Comparison of ENCODE assay signal across 9 mouse cellular contexts in the genomic region with DNA sequence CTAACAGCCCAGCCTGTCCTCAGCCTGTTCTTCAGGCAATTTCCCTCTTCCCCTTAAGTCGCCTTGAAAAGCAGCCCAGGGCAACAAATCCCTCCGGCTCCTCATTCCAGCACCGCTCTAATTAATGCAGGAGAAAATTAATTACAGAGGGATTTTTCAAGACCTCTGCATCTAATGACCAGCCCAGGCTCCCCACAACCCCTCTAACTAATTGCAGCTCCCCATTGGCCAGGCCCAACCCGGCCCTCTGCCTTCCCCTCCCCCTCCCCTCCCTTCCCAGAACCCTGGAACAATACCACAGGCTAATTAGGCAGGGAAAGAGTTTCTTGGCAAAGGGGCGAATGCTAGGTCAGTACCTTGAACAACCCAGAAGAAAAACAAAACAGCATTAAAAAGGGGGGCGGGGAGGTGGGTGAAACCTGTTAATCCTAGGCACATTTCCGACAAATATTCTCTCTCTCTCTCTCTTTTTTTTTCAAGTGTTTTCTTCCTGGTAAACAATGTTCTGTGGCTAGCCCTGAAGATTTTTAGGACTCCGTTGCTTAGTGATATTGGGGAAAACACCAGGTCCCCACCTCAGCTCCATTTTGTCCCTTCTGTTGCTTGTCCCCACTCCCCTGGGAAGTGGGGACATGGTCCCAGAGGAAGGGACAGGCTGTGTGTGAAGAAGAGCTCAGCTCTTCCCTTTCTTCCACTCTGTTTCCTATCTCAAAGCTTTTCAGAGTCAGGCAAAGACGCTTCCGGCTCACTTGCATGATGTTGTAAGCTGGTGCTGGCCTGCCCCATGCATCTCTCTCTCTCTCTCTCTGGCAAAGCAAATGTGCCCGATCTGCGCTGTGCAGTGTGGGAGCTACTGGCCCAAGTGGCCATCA.
A peak's percentile ranks its signal among the peaks of the same experiment; 100 is the strongest.
DNase-seq lines count a peak whose midpoint lies in the region; ATAC-seq and TF ChIP-seq lines count a peak whose summit lies in the region.
"Had no signal": no experiment of that assay in that cellular context is flagged by ENCODE, and none has a peak within 500 bp of the region (broad histone marks: within the 10 kb centered on the region; RNA-seq: fewer than 3 reads in every experiment).

No protein-coding gene starts in this region.

- no peak overlapping the region for H3K9ac ChIP-seq in stomach, embryonic 14.5 days (replicated peaks; ENCODE audit: low read depth, low read length)
- H3K9ac ChIP-seq in stomach, postnatal 0 days (ENCODE audit: low read length): no peak overlapping the region
- no peak overlapping the region for H3K9ac ChIP-seq in forebrain, embryonic 14.5 days (ENCODE audit: low read length)
- H3K9ac ChIP-seq in limb, embryonic 13.5 days: no peak overlapping the region

- H3K27me3 ChIP-seq in stomach, embryonic 14.5 days (ENCODE audit: control insufficient read depth, insufficient read depth, low read length): no peaks in the 10 kb centered on the region
- H3K27me3 ChIP-seq in stomach, postnatal 0 days (ENCODE audit: control insufficient read depth, insufficient read depth, low read length): no peaks in the 10 kb centered on the region
- no peaks in the 10 kb centered on the region for H3K27me3 ChIP-seq in forebrain, embryonic 14.5 days (replicated peaks; ENCODE audit: control insufficient read depth, insufficient read depth, low read length)
- H3K27me3 ChIP-seq in limb, embryonic 13.5 days: no peaks in the 10 kb centered on the region

- H3K27ac ChIP-seq in stomach, embryonic 14.5 days (ENCODE audit: low read length): no peak overlapping the region
- H3K27ac ChIP-seq in stomach, postnatal 0 days (replicated peaks): no peak overlapping the region
- H3K27ac ChIP-seq in forebrain, embryonic 14.5 days (ENCODE audit: low read depth, low read length): peak overlapping the region; percentile 70
- H3K27ac ChIP-seq in limb, embryonic 13.5 days: peak overlapping the region; percentile 44; the same call in 1 of the 2 replicates

- TF ChIP-seq EP300 in stomach, postnatal 0 days (optimal IDR thresholded peaks at IDR 0.05): no peak

- H3K36me3 ChIP-seq in stomach, embryonic 14.5 days (ENCODE audit: control insufficient read depth, insufficient read depth, low read length): no peaks in the 10 kb centered on the region
- H3K36me3 ChIP-seq in stomach, postnatal 0 days (ENCODE audit: control insufficient read depth, insufficient read depth, low read length): no peaks in the 10 kb centered on the region
- H3K36me3 ChIP-seq in forebrain, embryonic 14.5 days (ENCODE audit: control insufficient read depth, insufficient read depth, low read length): no peaks in the 10 kb centered on the region
- H3K36me3 ChIP-seq in limb, embryonic 13.5 days: no peaks in the 10 kb centered on the region

- TF ChIP-seq CTCF in stomach, postnatal 0 days (IDR thresholded peaks at IDR 0.05; ENCODE audit: low read depth): no peak

- no peak overlapping the region for H3K4me3 ChIP-seq in stomach, embryonic 14.5 days (ENCODE audit: low read depth, low read length)
- H3K4me3 ChIP-seq in stomach, postnatal 0 days (ENCODE audit: low read depth, low read length): no peak overlapping the region
- H3K4me3 ChIP-seq in forebrain, embryonic 14.5 days (ENCODE audit: low read depth, low read length): no peak overlapping the region
- no peak overlapping the region for H3K4me3 ChIP-seq in limb, embryonic 13.5 days

- ATAC-seq in stomach, embryonic 14.5 days (ENCODE audit: insufficient number of reproducible peaks, insufficient read depth, low FRiP score, low read depth): peak; percentile 15; the same call in 1 of the 2 replicates
- no peak; the same call in 1 of the 2 replicates for ATAC-seq in stomach, postnatal 0 days (ENCODE audit: low FRiP score, low TSS enrichment)
- peak; percentile 94 for ATAC-seq in forebrain, embryonic 14.5 days
- peak; percentile 68; the same call in 1 of the 2 replicates for ATAC-seq in limb, embryonic 13.5 days (ENCODE audit: low FRiP score, low read depth)
- no peak for ATAC-seq in inflammation-experienced regulatory T-cells, adult 6 months

- peaks cover 13% of the 10 kb centered on the region for H3K4me1 ChIP-seq in stomach, embryonic 14.5 days (ENCODE audit: control insufficient read depth, insufficient read depth, low read length)
- no peaks in the 10 kb centered on the region for H3K4me1 ChIP-seq in stomach, postnatal 0 days (replicated peaks; ENCODE audit: control insufficient read depth, insufficient read depth)
- peaks cover 24% of the 10 kb centered on the region for H3K4me1 ChIP-seq in forebrain, embryonic 14.5 days (ENCODE audit: control insufficient read depth, insufficient read depth, low read length)
- H3K4me1 ChIP-seq in limb, embryonic 13.5 days: peaks cover 32% of the 10 kb centered on the region

- H3K4me2 ChIP-seq in stomach, embryonic 14.5 days (replicated peaks; ENCODE audit: low read depth, low read length): no peak overlapping the region
- no peak overlapping the region for H3K4me2 ChIP-seq in stomach, postnatal 0 days (replicated peaks; ENCODE audit: low read depth)
- H3K4me2 ChIP-seq in forebrain, embryonic 14.5 days (ENCODE audit: low read length): peak overlapping the region; percentile 20; the same call in 1 of the 2 replicates
- 0 out of 2 replicates have a peak overlapping the region, but pooled peaks have one; percentile 3 for H3K4me2 ChIP-seq in limb, embryonic 13.5 days (replicated peaks)

- WGBS in stomach, embryonic 14.5 days: 30% methylated on average over 12 of the region's 12 CpGs
- 44% methylated on average over 12 of the region's 12 CpGs for WGBS in stomach, postnatal 0 days
- WGBS in forebrain, embryonic 14.5 days: 1% methylated on average over 12 of the region's 12 CpGs
- WGBS in limb, embryonic 13.5 days: 9% methylated on average over 12 of the region's 12 CpGs

- no peak for DNase-seq in stomach, postnatal 0 days (ENCODE audit: low spot score)
- peak; percentile 94 for DNase-seq in forebrain, embryonic 14.5 days (ENCODE audit: low spot score)
- DNase-seq in ovary, postnatal 10 days (ENCODE audit: low spot score): no peak
- no peak for DNase-seq in frontal cortex, postnatal 25 days (ENCODE audit: low spot score in 2 of 2)
- DNase-seq: kidney, adult 8-10 months; thymus, postnatal 25 days had no signal

- no peaks in the 10 kb centered on the region for H3K9me3 ChIP-seq in stomach, embryonic 14.5 days (ENCODE audit: control insufficient read depth, low read depth, low read length)
- H3K9me3 ChIP-seq in stomach, postnatal 0 days (ENCODE audit: control insufficient read depth, low read length): no peaks in the 10 kb centered on the region
- H3K9me3 ChIP-seq in forebrain, embryonic 14.5 days (replicated peaks; ENCODE audit: control insufficient read depth, low read length): no peaks in the 10 kb centered on the region
- no peaks in the 10 kb centered on the region for H3K9me3 ChIP-seq in limb, embryonic 13.5 days

Comparison
In these comparisons a context has a peak if more than half of its experiments do, and no peak if none do; other contexts are left out.
1. ATAC-seq: peak in stomach, embryonic 14.5 days (single experiment), forebrain, embryonic 14.5 days (single experiment) and limb, embryonic 13.5 days (single experiment); none in stomach, postnatal 0 days (single experiment) and inflammation-experienced regulatory T-cells, adult 6 months (single experiment).
2. H3K27ac ChIP-seq: peak in forebrain, embryonic 14.5 days (single experiment) and limb, embryonic 13.5 days (single experiment); none in stomach, embryonic 14.5 days (single experiment) and stomach, postnatal 0 days (single experiment).
3. H3K4me2 ChIP-seq: peak in forebrain, embryonic 14.5 days (single experiment) and limb, embryonic 13.5 days (single experiment); none in stomach, embryonic 14.5 days (single experiment) and stomach, postnatal 0 days (single experiment).